ENCODE assay signal across 10 mouse cellular contexts in genomic region chr6:124755306-124755705, GRCm38 (mm10). TPM values are rescaled to one million over a fixed set of nuclear protein-coding genes. Genes with fewer than 3 reads are reported as not detected.
A peak's percentile ranks its signal among the peaks of the same experiment; 100 is the strongest.
DNase-seq lines count a peak whose midpoint lies in the region; ATAC-seq and TF ChIP-seq lines count a peak whose summit lies in the region.
"Had no signal": no experiment of that assay in that cellular context is flagged by ENCODE, and none has a peak within 500 bp of the region (broad histone marks: within the 10 kb centered on the region; RNA-seq: fewer than 3 reads in every experiment).

No protein-coding gene starts in this region.

- H3K4me2 ChIP-seq in embryonic facial prominence, embryonic 13.5 days, result peak overlapping the region; percentile 68
- peak overlapping the region; percentile 78 for H3K4me2 ChIP-seq in intestine, embryonic 16.5 days (ENCODE audit: low read depth, low read length)
- peak overlapping the region; percentile 63 for H3K4me2 ChIP-seq in neural tube, embryonic 14.5 days (ENCODE audit: low read depth, low read length)

- no peaks in the 10 kb centered on the region for H3K27me3 ChIP-seq in embryonic facial prominence, embryonic 13.5 days
- H3K27me3 ChIP-seq in intestine, embryonic 16.5 days (replicated peaks; ENCODE audit: control insufficient read depth, insufficient read depth, low read length), result no peaks in the 10 kb centered on the region
- H3K27me3 ChIP-seq in neural tube, embryonic 14.5 days (ENCODE audit: control insufficient read depth, insufficient read depth, low read length), result no peaks in the 10 kb centered on the region

- WGBS in lung, adult 2 months, result 11% methylated on average over 3 of the region's 3 CpGs
- 3% methylated on average over 3 of the region's 3 CpGs for WGBS in embryonic facial prominence, embryonic 13.5 days
- WGBS in intestine, embryonic 16.5 days, result 11% methylated on average over 3 of the region's 3 CpGs
- 3% methylated on average over 3 of the region's 3 CpGs for WGBS in neural tube, embryonic 14.5 days

- peak overlapping the region; percentile 99 for H3K27ac ChIP-seq in embryonic facial prominence, embryonic 13.5 days
- peak overlapping the region; percentile 93 for H3K27ac ChIP-seq in intestine, embryonic 16.5 days (ENCODE audit: low read length)
- peak overlapping the region; percentile 96 for H3K27ac ChIP-seq in neural tube, embryonic 14.5 days (ENCODE audit: low read depth, low read length)

- no peak for DNase-seq in lung, adult 2 months
- DNase-seq in lung, postnatal 36 days, result no peak
- DNase-seq in left cerebral cortex, postnatal 25 days (ENCODE audit: low spot score in 2 of 2), result no peak
- no peak for DNase-seq in layer of hippocampus, adult 8-10 months (ENCODE audit: low spot score in 2 of 2)
- DNase-seq in left cerebral cortex, adult 18-20 months (ENCODE audit: low spot score in 2 of 2), result no peak
- DNase-seq: layer of hippocampus, adult 9-11 months had no signal

- no peak for TF ChIP-seq CTCF in lung, adult 2 months (IDR thresholded peaks at IDR 0.05; ENCODE audit: insufficient read depth, low read length)

- peaks cover 12% of the 10 kb centered on the region; the same call in 1 of the 2 replicates for H3K4me1 ChIP-seq in lung, adult 2 months (ENCODE audit: control insufficient read depth, insufficient read depth, low read length)
- peaks cover 52% of the 10 kb centered on the region for H3K4me1 ChIP-seq in embryonic facial prominence, embryonic 13.5 days
- peaks cover 45% of the 10 kb centered on the region for H3K4me1 ChIP-seq in intestine, embryonic 16.5 days (ENCODE audit: control insufficient read depth, insufficient read depth, low read length)
- H3K4me1 ChIP-seq in neural tube, embryonic 14.5 days (ENCODE audit: control insufficient read depth, insufficient read depth, low read length), result peaks cover 44% of the 10 kb centered on the region; the same call in 1 of the 2 replicates

- H3K9me3 ChIP-seq in embryonic facial prominence, embryonic 13.5 days, result no peaks in the 10 kb centered on the region
- no peaks in the 10 kb centered on the region for H3K9me3 ChIP-seq in intestine, embryonic 16.5 days (ENCODE audit: control insufficient read depth, low read length)
- H3K9me3 ChIP-seq in neural tube, embryonic 14.5 days (ENCODE audit: control insufficient read depth, low read length), result no peaks in the 10 kb centered on the region

- no peak for TF ChIP-seq POLR2A in lung, adult 2 months (IDR thresholded peaks at IDR 0.05; ENCODE audit: borderline replicate concordance, extremely low read depth, low read depth, low read length)

- peak overlapping the region; percentile 50 for H3K4me3 ChIP-seq in lung, adult 2 months (replicated peaks; ENCODE audit: extremely low read depth, low read depth, low read length)
- H3K4me3 ChIP-seq in embryonic facial prominence, embryonic 13.5 days, result peak overlapping the region; percentile 76
- peak overlapping the region; percentile 75 for H3K4me3 ChIP-seq in intestine, embryonic 16.5 days (ENCODE audit: low read length)
- H3K4me3 ChIP-seq in neural tube, embryonic 14.5 days (ENCODE audit: low read depth, low read length), result peak overlapping the region; percentile 74

- ATAC-seq in embryonic facial prominence, embryonic 13.5 days (ENCODE audit: insufficient number of reproducible peaks, insufficient read depth, low FRiP score, low TSS enrichment, low read depth), result no peak
- no peak for ATAC-seq in intestine, embryonic 16.5 days
- ATAC-seq in neural tube, embryonic 14.5 days (ENCODE audit: low read depth), result no peak

- H3K36me3 ChIP-seq in embryonic facial prominence, embryonic 13.5 days, result peaks cover 14% of the 10 kb centered on the region; the same call in 1 of the 2 replicates
- H3K36me3 ChIP-seq in intestine, embryonic 16.5 days (ENCODE audit: control insufficient read depth, insufficient read depth, low read length), result no peaks in the 10 kb centered on the region
- no peaks in the 10 kb centered on the region for H3K36me3 ChIP-seq in neural tube, embryonic 14.5 days (ENCODE audit: control insufficient read depth, insufficient read depth, low read length)

- H3K9ac ChIP-seq in embryonic facial prominence, embryonic 13.5 days, result peak overlapping the region; percentile 97
- H3K9ac ChIP-seq in intestine, embryonic 16.5 days (ENCODE audit: low read depth, low read length), result peak overlapping the region; percentile 93
- H3K9ac ChIP-seq in neural tube, embryonic 14.5 days (replicated peaks; ENCODE audit: low read depth, low read length), result peak overlapping the region; percentile 97

- intact Hi-C loops in left cerebral cortex, postnatal 25 days (cut with DNase I), result loop anchor here (5.0 kb wide), 2 partner anchors 43 to 93 kb away; partner anchors contain the start of genes Emg1, Lpcat3 and Phb2

RNA-seq across cellular contexts. Expression of gene Gm45234, which starts 0.5 kb away (rescaled TPM):
- 0.08 TPM in 1 of 2 replicates, not detected in the other for polyA plus RNA-seq in lung, adult 2 months (2012; rRNA removed)
- 0.33 TPM in 1 of 2 replicates, not detected in the other for polyA plus RNA-seq in embryonic facial prominence, embryonic 13.5 days (2015; fragmentation: Nextera tagmentation; extraction: Ambion mirVana)
- polyA plus RNA-seq in intestine, embryonic 16.5 days (2015; fragmentation: Nextera tagmentation; extraction: Ambion mirVana), result not detected in 2 replicates
- not detected in 2 replicates for polyA plus RNA-seq in neural tube, embryonic 14.5 days (2014; fragmentation: Nextera tagmentation; extraction: Ambion mirVana)
- total RNA-seq in left cerebral cortex, postnatal 25 days (2021), result not detected
- total RNA-seq in layer of hippocampus, adult 8-10 months (2022), result 1 to 10 TPM in 1 of 4 experiments, not detected in 3; 5.1 TPM
- 1 to 10 TPM in 1 of 2 experiments, not detected in 1; 1.4 TPM for total RNA-seq in left cerebral cortex, adult 18-20 months (2021)
- total RNA-seq: adrenal gland, adult 2 months had no signal
- polyA plus RNA-seq: adrenal gland, adult 2 months had no signal

RNA-seq across cellular contexts. Expression of gene Atn1, which starts 1.0 kb away (rescaled TPM):
- polyA plus RNA-seq in lung, adult 2 months (2012; rRNA removed), result 52.0 and 64.6 TPM in 2 replicates
- 22.1 and 22.2 TPM in 2 replicates for polyA plus RNA-seq in embryonic facial prominence, embryonic 13.5 days (2015; fragmentation: Nextera tagmentation; extraction: Ambion mirVana)
- 8.3 and 8.8 TPM in 2 replicates for polyA plus RNA-seq in intestine, embryonic 16.5 days (2015; fragmentation: Nextera tagmentation; extraction: Ambion mirVana)
- polyA plus RNA-seq in neural tube, embryonic 14.5 days (2014; fragmentation: Nextera tagmentation; extraction: Ambion mirVana), result 21.5 and 27.5 TPM in 2 replicates
- 100 to 1,000 TPM; 154 to 162 TPM for total RNA-seq in left cerebral cortex, postnatal 25 days (2021)
- 100 to 1,000 TPM; 138 to 158 (median 147) TPM for total RNA-seq in layer of hippocampus, adult 8-10 months (2022)
- 100 to 1,000 TPM; 158 to 181 TPM for total RNA-seq in left cerebral cortex, adult 18-20 months (2021)

RNA-seq across cellular contexts. Expression of gene Grcc10, which starts 14.1 kb away (rescaled TPM):
- 222 and 226 TPM in 2 replicates for polyA plus RNA-seq in lung, adult 2 months (2012; rRNA removed)
- polyA plus RNA-seq in embryonic facial prominence, embryonic 13.5 days (2015; fragmentation: Nextera tagmentation; extraction: Ambion mirVana), result 487 and 605 TPM in 2 replicates
- 309 and 334 TPM in 2 replicates for polyA plus RNA-seq in intestine, embryonic 16.5 days (2015; fragmentation: Nextera tagmentation; extraction: Ambion mirVana)
- 634 and 689 TPM in 2 replicates for polyA plus RNA-seq in neural tube, embryonic 14.5 days (2014; fragmentation: Nextera tagmentation; extraction: Ambion mirVana)
- 100 to 1,000 TPM; 315 to 349 TPM for total RNA-seq in left cerebral cortex, postnatal 25 days (2021)
- 100 to 1,000 TPM; 311 to 385 (median 325) TPM for total RNA-seq in layer of hippocampus, adult 8-10 months (2022)
- 100 to 1,000 TPM; 321 to 335 TPM for total RNA-seq in left cerebral cortex, adult 18-20 months (2021)

RNA-seq across cellular contexts. Expression of gene Eno2, which starts 14.2 kb away (rescaled TPM):
- polyA plus RNA-seq in lung, adult 2 months (2012; rRNA removed), result 3.3 and 3.8 TPM in 2 replicates
- 10.7 and 10.9 TPM in 2 replicates for polyA plus RNA-seq in embryonic facial prominence, embryonic 13.5 days (2015; fragmentation: Nextera tagmentation; extraction: Ambion mirVana)
- polyA plus RNA-seq in intestine, embryonic 16.5 days (2015; fragmentation: Nextera tagmentation; extraction: Ambion mirVana), result 7.1 and 7.9 TPM in 2 replicates
- polyA plus RNA-seq in neural tube, embryonic 14.5 days (2014; fragmentation: Nextera tagmentation; extraction: Ambion mirVana), result 154 and 205 TPM in 2 replicates
- total RNA-seq in left cerebral cortex, postnatal 25 days (2021), result 1,000 to 10,000 TPM in 1 of 2 experiments, 100 to 1,000 TPM in 1; 999 to 1,002 TPM
- total RNA-seq in layer of hippocampus, adult 8-10 months (2022), result 1,000 to 10,000 TPM in 3 of 4 experiments, 100 to 1,000 TPM in 1; 993 to 1,113 (median 1,027) TPM
- total RNA-seq in left cerebral cortex, adult 18-20 months (2021), result 1,000 to 10,000 TPM; 1,066 to 1,067 TPM

RNA-seq across cellular contexts. Expression of gene Ptpn6, which starts 16.8 kb away (rescaled TPM):
- polyA plus RNA-seq in lung, adult 2 months (2012; rRNA removed), result 38.9 and 48.7 TPM in 2 replicates
- polyA plus RNA-seq in embryonic facial prominence, embryonic 13.5 days (2015; fragmentation: Nextera tagmentation; extraction: Ambion mirVana), result 9.2 and 13.9 TPM in 2 replicates
- polyA plus RNA-seq in intestine, embryonic 16.5 days (2015; fragmentation: Nextera tagmentation; extraction: Ambion mirVana), result 20.4 and 22.5 TPM in 2 replicates
- polyA plus RNA-seq in neural tube, embryonic 14.5 days (2014; fragmentation: Nextera tagmentation; extraction: Ambion mirVana), result 2.6 and 4.4 TPM in 2 replicates
- 1 to 10 TPM; 3.1 to 4.5 TPM for total RNA-seq in left cerebral cortex, postnatal 25 days (2021)
- 10 to 100 TPM in 2 of 4 experiments, 1 to 10 TPM in 2; 2.2 to 24.3 (median 13.4) TPM for total RNA-seq in layer of hippocampus, adult 8-10 months (2022)
- total RNA-seq in left cerebral cortex, adult 18-20 months (2021), result 1 to 10 TPM; 2.5 to 5.1 TPM
